Mouse (Mus musculus) MEL (cell line): ENCODE measurements around the gene Zfp277. TPM values are rescaled to one million over a fixed set of nuclear protein-coding genes. Genes with fewer than 3 reads are reported as not detected.

Experiments used
- DNase-seq: peaks from one replicate; pipeline ENCODE4 v3.0.0; 2011; ENCODE audit warnings: low read depth, low spot score
- H3K27ac ChIP-seq: 2 replicates; pipeline ENCODE4 v1.5.1; 2012; ENCODE audit warnings: low read depth, mild to moderate bottlenecking, control low read depth, low read length, moderate library complexity; ENCODE audit not compliant: control insufficient read depth
- H3K27me3 ChIP-seq, 2 experiments: fragments of 150-350 bp in 1 of 2; sonication (generic) in 1 of 2; 2 replicates each; pipeline ENCODE4 v1.6.1; 2012; ENCODE audit warnings: low read length in 2 of 2, mild to moderate bottlenecking in 2 of 2, improper control_type of control experiment in 1 of 2, moderate library complexity in 1 of 2; ENCODE audit not compliant: insufficient read depth in 2 of 2, control insufficient read depth in 1 of 2
- H3K36me3 ChIP-seq, 2 experiments: 2 replicates each; pipeline ENCODE4 v1.6.1; 2012 to 2014; ENCODE audit warnings: low read length in 2 of 2, improper control_type of control experiment in 1 of 2, inconsistent platforms in 1 of 2, mild to moderate bottlenecking in 1 of 2; ENCODE audit not compliant: insufficient read depth in 2 of 2, control insufficient read depth in 1 of 2
- H3K4me1 ChIP-seq, 2 experiments: fragments of 150-350 bp in 1 of 2; sonication (generic) in 1 of 2; 2 replicates each; pipeline ENCODE4 v1.6.1; 2012; ENCODE audit warnings: low read length in 2 of 2, improper control_type of control experiment in 1 of 2, mild to moderate bottlenecking in 1 of 2; ENCODE audit not compliant: insufficient read depth in 2 of 2, control insufficient read depth in 1 of 2
- H3K4me3 ChIP-seq, 2 experiments: fragments of 150-350 bp in 1 of 2; sonication (generic) in 1 of 2; 2 replicates each; pipeline ENCODE4 v1.5.1; 2012; ENCODE audit warnings: low read depth in 2 of 2, low read length in 2 of 2, mild to moderate bottlenecking in 2 of 2, moderate library complexity in 2 of 2, control low read depth in 1 of 2, improper control_type of control experiment in 1 of 2; ENCODE audit not compliant: control insufficient read depth in 1 of 2, insufficient read depth in 1 of 2
- H3K79me2 ChIP-seq: 2 replicates; pipeline ENCODE4 v1.6.1; 2012; ENCODE audit warnings: mild to moderate bottlenecking, low read length, moderate library complexity; ENCODE audit not compliant: control insufficient read depth, poor library complexity, insufficient read depth
- H3K9ac ChIP-seq: 2 replicates; pipeline ENCODE4 v1.6.1; 2012; ENCODE audit warnings: low read depth, mild to moderate bottlenecking, control low read depth, low read length, moderate library complexity; ENCODE audit not compliant: control insufficient read depth, poor library complexity, severe bottlenecking
- H3K9me3 ChIP-seq: fragments of 150-350 bp; sonication (generic); replicated peaks from 2 replicates; pipeline ENCODE4 v1.6.1; 2012; ENCODE audit warnings: mild to moderate bottlenecking, low read length, improper control_type of control experiment, moderate library complexity; ENCODE audit not compliant: insufficient read depth
- BHLHE40 ChIP-seq: IDR thresholded peaks from 2 replicates; pipeline ENCODE4 v1.6.1; 2012; ENCODE audit warnings: low read depth, mild to moderate bottlenecking, inconsistent platforms, low read length, improper control_type of control experiment, borderline replicate concordance
- CHD1 ChIP-seq: IDR thresholded peaks from 2 replicates; pipeline ENCODE4 v1.6.1; 2012; ENCODE audit warnings: low read depth, mild to moderate bottlenecking, inconsistent platforms, low read length, improper control_type of control experiment
- CHD2 ChIP-seq: IDR thresholded peaks from 2 replicates; pipeline ENCODE4 v1.6.1; 2011; ENCODE audit warnings: low read length, improper control_type of control experiment
- EP300 ChIP-seq, 2 experiments: IDR thresholded peaks; 2 replicates each; pipeline ENCODE4 v1.6.1; 2011; ENCODE audit warnings: improper control_type of control experiment in 2 of 2, low read length in 2 of 2, low read depth in 1 of 2, mild to moderate bottlenecking in 1 of 2
- GABPA ChIP-seq: IDR thresholded peaks from 2 replicates; pipeline ENCODE4 v1.6.1; 2012; ENCODE audit warnings: low read depth, mild to moderate bottlenecking, inconsistent platforms, low read length, improper control_type of control experiment, moderate library complexity
- GATA1 ChIP-seq: IDR thresholded peaks from 2 replicates; pipeline ENCODE4 v1.6.1; 2011; ENCODE audit warnings: low read depth, low read length, improper control_type of control experiment
- JUND ChIP-seq: IDR thresholded peaks from 2 replicates; pipeline ENCODE4 v1.6.1; 2011; ENCODE audit warnings: low read depth, mild to moderate bottlenecking, improper control_type of control experiment, low read length
- MAX ChIP-seq: IDR thresholded peaks from 2 replicates; pipeline ENCODE4 v1.6.1; 2011; ENCODE audit warnings: low read length, improper control_type of control experiment
- MAZ ChIP-seq: IDR thresholded peaks from 2 replicates; pipeline ENCODE4 v1.6.1; 2012; ENCODE audit warnings: low read depth, mild to moderate bottlenecking, inconsistent platforms, low read length, improper control_type of control experiment
- MEF2A ChIP-seq: IDR thresholded peaks from 2 replicates; pipeline ENCODE4 v1.6.1; 2014; ENCODE audit warnings: low read depth, mild to moderate bottlenecking, inconsistent platforms, low read length, improper control_type of control experiment; ENCODE audit not compliant: poor library complexity, insufficient replicate concordance, severe bottlenecking; ENCODE audit errors: extremely low read depth
- MXI1 ChIP-seq: IDR thresholded peaks from 2 replicates; pipeline ENCODE4 v1.6.1; 2011; ENCODE audit warnings: mild to moderate bottlenecking, low read depth, low read length, improper control_type of control experiment
- MYB ChIP-seq: IDR thresholded peaks from 2 replicates; pipeline ENCODE4 v1.6.1; 2011; ENCODE audit warnings: mild to moderate bottlenecking, low read depth, low read length, improper control_type of control experiment
- POLR2AphosphoS2 ChIP-seq: IDR thresholded peaks from 2 replicates; pipeline ENCODE4 v1.6.1; 2011; ENCODE audit warnings: low read length, improper control_type of control experiment
- RCOR1 ChIP-seq: IDR thresholded peaks from 2 replicates; pipeline ENCODE4 v1.6.1; 2012; ENCODE audit warnings: low read depth, mild to moderate bottlenecking, inconsistent platforms, low read length, improper control_type of control experiment
- SIN3A ChIP-seq: IDR thresholded peaks from 2 replicates; pipeline ENCODE4 v1.6.1; 2012; ENCODE audit warnings: low read length, improper control_type of control experiment, inconsistent platforms
- SMC3 ChIP-seq: IDR thresholded peaks from 2 replicates; pipeline ENCODE4 v1.6.1; 2011; ENCODE audit warnings: low read depth, low read length, improper control_type of control experiment
- UBTF ChIP-seq: IDR thresholded peaks from 2 replicates; pipeline ENCODE4 v1.6.1; 2012; ENCODE audit warnings: low read depth, mild to moderate bottlenecking, inconsistent platforms, low read length, improper control_type of control experiment, moderate library complexity, borderline replicate concordance; ENCODE audit not compliant: insufficient read depth
- ZC3H11A ChIP-seq: IDR thresholded peaks from 2 replicates; pipeline ENCODE4 v1.6.1; 2012; ENCODE audit warnings: low read depth, mild to moderate bottlenecking, inconsistent platforms, low read length, improper control_type of control experiment
- ZKSCAN1 ChIP-seq: IDR thresholded peaks from 2 replicates; pipeline ENCODE4 v1.6.1; 2012; ENCODE audit warnings: low read depth, mild to moderate bottlenecking, inconsistent platforms, low read length, improper control_type of control experiment, moderate library complexity
- ZMIZ1 ChIP-seq: IDR thresholded peaks from 2 replicates; pipeline ENCODE4 v1.6.1; 2012; ENCODE audit warnings: low read depth, mild to moderate bottlenecking, inconsistent platforms, low read length, improper control_type of control experiment, moderate library complexity
- polyA plus RNA-seq, 2 experiments: library from polyadenylated mRNA; stranded (reverse) in 1 of 2; unstranded in 1 of 2; fragments of >175 nt in 1 of 2; fragments of >200 nt in 1 of 2; gene quantifications; 2 replicates each; pipeline versions ENCODE4 v1.2.1 to v1.2.4; 2012; ENCODE audit warnings: low replicate concordance in 2 of 2, low read depth in 1 of 2; ENCODE audit not compliant: insufficient read length in 2 of 2, insufficient read depth in 1 of 2, missing spikeins in 1 of 2
- total RNA-seq: library from RNA; depleted of rRNA; stranded (reverse); fragments of 300-350 nt; gene quantifications from 2 replicates; pipeline ENCODE4 v1.2.3, GENCODE M21; 2012

Gene Zfp277
- total and polyA plus RNA-seq, 3 experiments, result 1.1 to 1.9 TPM; not detected in 1

- no peak for TF ChIP-seq CHD2
- TF ChIP-seq ZC3H11A, result no peak
- no peak for TF ChIP-seq SMC3
- no peak for TF ChIP-seq UBTF
- TF ChIP-seq CHD1, result no peak
- TF ChIP-seq MAX, result no peak
- TF ChIP-seq BHLHE40, result no peak
- no peak for TF ChIP-seq GABPA
- no peak for TF ChIP-seq MXI1
- no peak for TF ChIP-seq JUND
- TF ChIP-seq GATA1, result no peak
- no peak for TF ChIP-seq SIN3A
- TF ChIP-seq MEF2A, result no peak
- no peak for TF ChIP-seq POLR2AphosphoS2
- no peak for TF ChIP-seq ZKSCAN1
- TF ChIP-seq MAZ, result no peak
- TF ChIP-seq RCOR1, result no peak
- no peak for TF ChIP-seq MYB
These were observed 97.5 kb downstream of the Zfp277 start for GRCm38 (mm10) chr12:40348251-40348650.

GRCm38 (mm10) chr12:40347060-40347698, 98.5 kb downstream of the Zfp277 start:
- H3K4me1 ChIP-seq, result peaks cover 0 to 4% of the 10 kb centered on the region in 2 experiments; a peak in 2 of 4 replicates
- TF ChIP-seq MXI1, result no peak
- TF ChIP-seq ZMIZ1, result no peak
- no peak for TF ChIP-seq GABPA
- no peak for TF ChIP-seq EP300 (IDR thresholded peaks at IDR 0.05; ENCODE audit: low read depth in 1 of 2, low read length in 2 of 2)
- TF ChIP-seq RCOR1, result no peak
- TF ChIP-seq, all 39 proteins: peak for 0
- no peak for DNase-seq
- Histone ChIP-seq H3K27ac (no peak overlapping the region), H3K27me3 (no peaks in the 10 kb centered on the region), H3K79me2 (no peaks in the 10 kb centered on the region), H3K36me3 (peaks cover 0 to 3% of the 10 kb centered on the region in 2 experiments; a peak in 2 of 4 replicates), H3K9me3 (no peaks in the 10 kb centered on the region), H3K4me3 (no peak overlapping the region), H3K9ac (no peak overlapping the region)

More at GRCm38 (mm10) chr12:40348251-40348650, 97.5 kb downstream of the Zfp277 start:
- Histone ChIP-seq H3K4me1 (peaks cover 0 to 4% of the 10 kb centered on the region in 2 experiments; a peak in 2 of 4 replicates), H3K27me3 (no peaks in the 10 kb centered on the region), H3K9me3 (no peaks in the 10 kb centered on the region), H3K36me3 (peaks cover 0 to 3% of the 10 kb centered on the region in 2 experiments; a peak in 2 of 4 replicates), H3K27ac (no peak overlapping the region), H3K79me2 (no peaks in the 10 kb centered on the region), H3K9ac (no peak overlapping the region), H3K4me3 (no peak overlapping the region)
- no peak for DNase-seq
